Mouse (Mus musculus) MEL (cell line): ENCODE data around the gene Slc39a2. TPM values are rescaled to one million over a fixed set of nuclear protein-coding genes. Genes with fewer than 3 reads are reported as not detected.
"Not testable (repeated sequence)": the region's sequence is repeated elsewhere in the genome, so short reads cannot be mapped to it uniquely, and the experiment has no call there.

Experiments used
- DNase-seq: peaks from one replicate; pipeline ENCODE4 v3.0.0; 2011; ENCODE audit warnings: low read depth, low spot score
- H3K27ac ChIP-seq: 2 replicates; pipeline ENCODE4 v1.5.1; 2012; ENCODE audit warnings: low read depth, mild to moderate bottlenecking, control low read depth, low read length, moderate library complexity; ENCODE audit not compliant: control insufficient read depth
- H3K27me3 ChIP-seq, 2 experiments: fragments of 150-350 bp in 1 of 2; sonication (generic) in 1 of 2; 2 replicates each; pipeline ENCODE4 v1.6.1; 2012; ENCODE audit warnings: low read length in 2 of 2, mild to moderate bottlenecking in 2 of 2, improper control_type of control experiment in 1 of 2, moderate library complexity in 1 of 2; ENCODE audit not compliant: insufficient read depth in 2 of 2, control insufficient read depth in 1 of 2
- H3K36me3 ChIP-seq, 2 experiments: 2 replicates each; pipeline ENCODE4 v1.6.1; 2012 to 2014; ENCODE audit warnings: low read length in 2 of 2, improper control_type of control experiment in 1 of 2, inconsistent platforms in 1 of 2, mild to moderate bottlenecking in 1 of 2; ENCODE audit not compliant: insufficient read depth in 2 of 2, control insufficient read depth in 1 of 2
- H3K4me1 ChIP-seq, 2 experiments: fragments of 150-350 bp in 1 of 2; sonication (generic) in 1 of 2; 2 replicates each; pipeline ENCODE4 v1.6.1; 2012; ENCODE audit warnings: low read length in 2 of 2, improper control_type of control experiment in 1 of 2, mild to moderate bottlenecking in 1 of 2; ENCODE audit not compliant: insufficient read depth in 2 of 2, control insufficient read depth in 1 of 2
- H3K4me3 ChIP-seq, 2 experiments: fragments of 150-350 bp in 1 of 2; sonication (generic) in 1 of 2; 2 replicates each; pipeline ENCODE4 v1.5.1; 2012; ENCODE audit warnings: low read depth in 2 of 2, low read length in 2 of 2, mild to moderate bottlenecking in 2 of 2, moderate library complexity in 2 of 2, control low read depth in 1 of 2, improper control_type of control experiment in 1 of 2; ENCODE audit not compliant: control insufficient read depth in 1 of 2, insufficient read depth in 1 of 2
- H3K79me2 ChIP-seq: 2 replicates; pipeline ENCODE4 v1.6.1; 2012; ENCODE audit warnings: mild to moderate bottlenecking, low read length, moderate library complexity; ENCODE audit not compliant: control insufficient read depth, poor library complexity, insufficient read depth
- H3K9ac ChIP-seq: 2 replicates; pipeline ENCODE4 v1.6.1; 2012; ENCODE audit warnings: low read depth, mild to moderate bottlenecking, control low read depth, low read length, moderate library complexity; ENCODE audit not compliant: control insufficient read depth, poor library complexity, severe bottlenecking
- H3K9me3 ChIP-seq: fragments of 150-350 bp; sonication (generic); replicated peaks from 2 replicates; pipeline ENCODE4 v1.6.1; 2012; ENCODE audit warnings: mild to moderate bottlenecking, low read length, improper control_type of control experiment, moderate library complexity; ENCODE audit not compliant: insufficient read depth
- BHLHE40 ChIP-seq: IDR thresholded peaks from 2 replicates; pipeline ENCODE4 v1.6.1; 2012; ENCODE audit warnings: low read depth, mild to moderate bottlenecking, inconsistent platforms, low read length, improper control_type of control experiment, borderline replicate concordance
- CHD1 ChIP-seq: IDR thresholded peaks from 2 replicates; pipeline ENCODE4 v1.6.1; 2012; ENCODE audit warnings: low read depth, mild to moderate bottlenecking, inconsistent platforms, low read length, improper control_type of control experiment
- E2F4 ChIP-seq: IDR thresholded peaks from 2 replicates; pipeline ENCODE4 v1.6.1; 2011; ENCODE audit warnings: low read depth, low read length, improper control_type of control experiment, borderline replicate concordance
- ELF1 ChIP-seq: IDR thresholded peaks from 2 replicates; pipeline ENCODE4 v1.6.1; 2014; ENCODE audit warnings: low read depth, mild to moderate bottlenecking, inconsistent platforms, low read length, improper control_type of control experiment, moderate library complexity
- GATA1 ChIP-seq: IDR thresholded peaks from 2 replicates; pipeline ENCODE4 v1.6.1; 2011; ENCODE audit warnings: low read depth, low read length, improper control_type of control experiment
- HCFC1 ChIP-seq: IDR thresholded peaks from 2 replicates; pipeline ENCODE4 v1.6.1; 2012; ENCODE audit warnings: low read depth, mild to moderate bottlenecking, inconsistent platforms, low read length, improper control_type of control experiment, moderate library complexity
- JUND ChIP-seq: IDR thresholded peaks from 2 replicates; pipeline ENCODE4 v1.6.1; 2011; ENCODE audit warnings: low read depth, mild to moderate bottlenecking, improper control_type of control experiment, low read length
- MAFK ChIP-seq: IDR thresholded peaks from 2 replicates; pipeline ENCODE4 v1.6.1; 2011; ENCODE audit warnings: low read depth, mild to moderate bottlenecking, low read length, improper control_type of control experiment, borderline replicate concordance
- MAX ChIP-seq: IDR thresholded peaks from 2 replicates; pipeline ENCODE4 v1.6.1; 2011; ENCODE audit warnings: low read length, improper control_type of control experiment
- NRF1 ChIP-seq: IDR thresholded peaks from 2 replicates; pipeline ENCODE4 v1.6.1; 2014; ENCODE audit warnings: low read depth, mild to moderate bottlenecking, inconsistent platforms, low read length, improper control_type of control experiment, moderate library complexity; ENCODE audit not compliant: poor library complexity, insufficient read depth, severe bottlenecking
- RAD21 ChIP-seq: IDR thresholded peaks from 2 replicates; pipeline ENCODE4 v1.6.1; 2011; ENCODE audit warnings: mild to moderate bottlenecking, low read depth, low read length, improper control_type of control experiment
- SIN3A ChIP-seq: IDR thresholded peaks from 2 replicates; pipeline ENCODE4 v1.6.1; 2012; ENCODE audit warnings: low read length, improper control_type of control experiment, inconsistent platforms
- SMC3 ChIP-seq: IDR thresholded peaks from 2 replicates; pipeline ENCODE4 v1.6.1; 2011; ENCODE audit warnings: low read depth, low read length, improper control_type of control experiment
- TBP ChIP-seq: IDR thresholded peaks from 2 replicates; pipeline ENCODE4 v1.8.0; 2011; ENCODE audit warnings: low read depth, low read length, improper control_type of control experiment
- USF1 ChIP-seq: IDR thresholded peaks from 2 replicates; pipeline ENCODE4 v1.6.1; 2014; ENCODE audit warnings: low read depth, mild to moderate bottlenecking, inconsistent platforms, low read length, improper control_type of control experiment, moderate library complexity
- ZNF384 ChIP-seq: IDR thresholded peaks from 2 replicates; pipeline ENCODE4 v1.6.1; 2012; ENCODE audit warnings: low read depth, mild to moderate bottlenecking, inconsistent platforms, low read length, improper control_type of control experiment
- polyA plus RNA-seq, 2 experiments: library from polyadenylated mRNA; stranded (reverse) in 1 of 2; unstranded in 1 of 2; fragments of >175 nt in 1 of 2; fragments of >200 nt in 1 of 2; gene quantifications; 2 replicates each; pipeline versions ENCODE4 v1.2.1 to v1.2.4; 2012; ENCODE audit warnings: low replicate concordance in 2 of 2, low read depth in 1 of 2; ENCODE audit not compliant: insufficient read length in 2 of 2, insufficient read depth in 1 of 2, missing spikeins in 1 of 2
- total RNA-seq: library from RNA; depleted of rRNA; stranded (reverse); fragments of 300-350 nt; gene quantifications from 2 replicates; pipeline ENCODE4 v1.2.3, GENCODE M21; 2012

Gene Slc39a2
- total and polyA plus RNA-seq, 3 experiments, result 0.07 TPM; not detected in 2

- Histone ChIP-seq H3K4me1 (no peaks in the 10 kb centered on the region), H3K27me3 (no peaks in the 10 kb centered on the region), H3K9ac (no peak overlapping the region), H3K27ac (no peak overlapping the region), H3K36me3 (no peaks in the 10 kb centered on the region), H3K79me2 (no peaks in the 10 kb centered on the region), H3K9me3 (no peaks in the 10 kb centered on the region), H3K4me3 (no peak overlapping the region)
- DNase-seq, result no peak
- no peak for TF ChIP-seq BHLHE40
- no peak for TF ChIP-seq TBP
- no peak for TF ChIP-seq CHD1
- TF ChIP-seq MAX, result no peak
- no peak for TF ChIP-seq SIN3A
- no peak for TF ChIP-seq JUND
- no peak for TF ChIP-seq RAD21
- no peak for TF ChIP-seq E2F4
These were observed 30.2 kb downstream of the Slc39a2 start for GRCm38 (mm10) chr14:51922910-51923309.

GRCm38 (mm10) chr14:51923492-51923891, 30.8 kb downstream of the Slc39a2 start:
- no peak for DNase-seq
- Histone ChIP-seq H3K79me2 (no peaks in the 10 kb centered on the region), H3K9ac (no peak overlapping the region), H3K4me1 (no peaks in the 10 kb centered on the region), H3K9me3 (no peaks in the 10 kb centered on the region), H3K27me3 (no peaks in the 10 kb centered on the region), H3K4me3 (no peak overlapping the region), H3K27ac (no peak overlapping the region), H3K36me3 (no peaks in the 10 kb centered on the region)
- TF ChIP-seq SMC3, result no peak
- no peak for TF ChIP-seq E2F4
- no peak for TF ChIP-seq USF1
- no peak for TF ChIP-seq MAX
- TF ChIP-seq MAFK, result no peak
- no peak for TF ChIP-seq ZNF384
- TF ChIP-seq NRF1, result no peak
- no peak for TF ChIP-seq HCFC1
- TF ChIP-seq GATA1, result no peak
- TF ChIP-seq ELF1, result no peak
- TF ChIP-seq SIN3A, result no peak

GRCm38 (mm10) chr14:51926930-51927329, 34.2 kb downstream of the Slc39a2 start:
- not testable (repeated sequence) for H3K27ac ChIP-seq, H3K4me1 ChIP-seq, H3K9ac ChIP-seq, H3K79me2 ChIP-seq, H3K27me3 ChIP-seq, H3K4me3 ChIP-seq, H3K36me3 ChIP-seq, H3K9me3 ChIP-seq, DNase-seq
